Mouse (Mus musculus): ENCODE measurements around the gene Reps1.

Gene Reps1

GRCm38 (mm10) chr10:18139615-18140014 lies 84.0 kb downstream of the Reps1 start:
- DNase-seq (ENCODE audit: low read depth, low spot score) = no peak

DNA sequence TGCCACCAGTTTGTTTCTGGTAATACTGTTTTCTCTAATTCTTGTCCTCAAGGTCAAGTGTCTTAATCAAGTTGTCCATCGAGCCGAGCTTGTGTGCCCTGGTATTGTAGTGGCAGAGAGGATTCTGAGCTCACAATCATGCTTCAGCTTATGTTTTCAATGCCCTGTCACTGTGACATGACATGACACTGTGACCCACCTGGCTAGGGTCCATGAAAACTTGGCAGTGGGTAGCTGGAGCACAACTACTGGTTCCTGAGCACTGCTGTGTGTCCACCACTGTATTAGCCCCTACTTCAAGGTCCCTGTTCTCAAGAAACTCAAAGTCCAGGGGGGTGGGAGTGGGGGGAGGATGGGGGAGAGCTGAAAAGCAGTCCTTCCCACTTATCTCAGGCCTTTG lies 85.7 kb downstream of the Reps1 start:
- DNase-seq (ENCODE audit: low read depth, low spot score) = no peak

DNA sequence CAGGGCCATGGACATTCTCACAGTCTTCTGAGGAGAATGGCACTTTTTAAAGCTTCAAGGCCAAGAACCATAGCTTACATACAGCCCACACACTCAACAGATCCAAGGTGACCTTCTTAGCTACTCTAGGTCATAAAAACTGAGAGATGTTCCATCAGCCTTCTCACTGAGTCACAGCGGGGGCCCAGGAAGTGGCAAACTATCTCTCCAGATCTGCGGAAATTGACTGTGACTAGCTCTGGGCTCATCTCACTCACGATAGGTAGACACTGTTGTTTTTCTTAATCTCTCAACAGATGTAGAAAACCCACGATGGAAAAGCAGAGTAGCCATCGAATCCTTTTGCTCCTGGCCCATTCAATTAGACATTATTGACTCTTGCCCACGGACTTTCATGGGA lies 86.6 kb downstream of the Reps1 start:
- DNase-seq (ENCODE audit: low read depth, low spot score) = no peak

DNA sequence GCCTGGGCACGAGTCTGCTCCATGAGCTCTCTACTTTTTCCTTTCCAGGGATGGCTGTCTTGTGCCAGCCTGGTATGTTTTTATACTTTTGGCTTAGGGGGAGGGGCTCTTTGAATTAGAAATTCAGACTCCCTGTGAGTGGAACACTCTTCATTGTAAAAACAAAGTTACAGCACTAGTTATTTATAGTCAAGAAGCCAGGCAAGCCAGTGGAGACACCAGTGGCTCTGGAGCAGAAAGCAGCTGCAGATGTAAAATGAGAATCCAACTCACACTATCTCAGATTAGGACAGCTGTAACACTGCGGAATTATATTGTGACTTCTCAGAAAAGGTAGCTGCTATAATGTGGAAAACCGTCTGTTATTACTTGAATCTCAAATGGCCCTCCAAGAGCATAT lies 91.6 kb downstream of the Reps1 start:
- no peak for DNase-seq (ENCODE audit: low read depth, low spot score)

DNA sequence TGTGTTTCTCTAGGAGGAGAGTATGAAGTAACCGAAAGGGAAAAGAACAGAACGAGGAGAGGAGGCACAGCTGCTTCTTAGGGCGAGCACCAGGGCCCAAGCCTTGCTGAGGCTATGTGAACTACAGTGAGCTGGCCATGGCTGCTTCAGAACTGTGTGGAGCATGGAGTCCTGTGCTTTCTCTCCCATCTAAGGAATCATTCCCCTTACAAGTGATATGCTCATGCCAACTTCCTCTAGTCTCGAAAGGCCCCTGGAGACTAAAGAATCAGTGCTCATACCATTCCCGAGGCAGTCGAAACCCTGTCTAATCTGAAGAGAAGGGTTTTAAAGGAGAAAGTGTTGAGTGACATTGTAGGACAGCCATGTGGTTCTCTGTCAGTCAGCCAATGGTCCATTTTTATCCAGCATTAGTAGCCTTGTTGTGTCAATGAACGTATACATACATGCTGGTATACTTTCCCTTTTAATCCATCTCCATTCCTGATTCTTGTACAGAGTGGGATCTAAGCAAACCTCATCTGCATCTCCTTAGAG lies 106.8 kb downstream of the Reps1 start:
- DNase-seq (ENCODE audit: low read depth, low spot score) = no peak
